Mouse (Mus musculus) limb, embryonic 10.5 days (tissue): ENCODE measurements at regions not wholly inside any gene's neighbourhood (a gene's known extent, or its start where the extent isn't known, plus 50 kb on each side); places are given as distances from the start of the nearest gene placed in this dataset.

ENCODE experiments used
- DNase-seq: peaks from one replicate; pipeline ENCODE4 v3.0.0-alpha.2; 2017; ENCODE audit warnings: low spot score
- H3K27ac ChIP-seq: fragments of 300-500 bp; sonication (generic); 2 replicates; pipeline ENCODE4 v1.5.1; 2016; ENCODE audit warnings: mild to moderate bottlenecking
- H3K27me3 ChIP-seq: fragments of 300-500 bp; sonication (generic); 2 replicates; pipeline ENCODE4 v1.6.1; 2016; ENCODE audit warnings: low read depth, mild to moderate bottlenecking; ENCODE audit not compliant: poor library complexity, severe bottlenecking
- H3K36me3 ChIP-seq: fragments of 300-500 bp; sonication (generic); 2 replicates; pipeline ENCODE4 v1.6.1; 2016; ENCODE audit warnings: mild to moderate bottlenecking, moderate library complexity
- H3K4me1 ChIP-seq: fragments of 300-500 bp; sonication (generic); 2 replicates; pipeline ENCODE4 v1.6.1; 2016
- H3K4me3 ChIP-seq: fragments of 300-500 bp; sonication (generic); 2 replicates; pipeline ENCODE4 v1.5.1; 2016; ENCODE audit warnings: mild to moderate bottlenecking, moderate library complexity
- H3K9me3 ChIP-seq: fragments of 300-500 bp; sonication (generic); replicated peaks from 2 replicates; pipeline ENCODE4 v1.6.1; 2016; ENCODE audit warnings: mild to moderate bottlenecking
- WGBS: fragments of 180-500 bp; shearing (Covaris S2); methylation state at CpG from one replicate; pipeline ENCODE4 v1.1.7; 2016; 5-methylcytosine and 5-hydroxymethylcytosine counted together

- H3K9me3 ChIP-seq, result no peaks in the 10 kb centered on the region
- peaks cover 47% of the 10 kb centered on the region for H3K4me1 ChIP-seq
- H3K36me3 ChIP-seq, result no peaks in the 10 kb centered on the region
- DNase-seq, result no peak
- H3K27ac ChIP-seq, result 0 out of 2 replicates have a peak overlapping the region, but pooled peaks have one; percentile 44
- H3K27me3 ChIP-seq, result no peaks in the 10 kb centered on the region
- WGBS, result 77% methylated on average over 10 of the region's 10 CpGs
- H3K4me3 ChIP-seq, result no peak overlapping the region
Observed at GRCm38 (mm10) chr1:73828996-73829395, 295.3 kb downstream of the Tns1 start.

DNA sequence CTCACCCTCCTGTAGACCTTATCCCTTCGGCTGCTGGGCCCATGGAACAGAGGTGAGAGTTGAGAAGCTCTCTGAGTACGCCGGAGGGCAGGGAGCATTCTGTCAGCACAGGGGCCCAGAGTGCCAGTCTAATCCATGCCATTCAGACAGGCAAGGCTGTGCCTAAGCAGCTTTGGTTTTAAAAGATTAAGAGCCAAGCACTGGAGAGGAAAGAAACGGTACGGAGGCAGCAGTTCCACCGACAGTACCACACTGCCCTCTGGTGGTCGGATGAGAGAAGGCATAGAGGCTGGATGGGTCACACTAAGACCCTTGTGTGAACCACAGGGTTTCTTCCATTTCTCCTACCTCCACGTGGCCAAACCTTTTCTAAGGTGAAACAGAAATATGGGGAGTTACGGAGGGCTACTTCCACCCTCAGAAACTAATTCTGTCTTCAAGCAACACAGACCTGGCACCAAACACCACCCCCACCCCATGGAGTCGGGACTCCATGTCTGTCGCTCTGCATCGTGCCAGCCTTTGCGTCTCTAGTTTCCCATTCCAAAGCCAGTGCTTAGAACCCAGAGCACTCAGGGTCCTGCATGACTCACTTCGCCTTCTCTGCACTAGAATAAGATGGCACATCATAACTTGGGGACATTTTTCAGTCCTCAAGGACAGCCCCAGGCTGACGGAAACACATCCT, 297.9 kb downstream of the Tns1 start:
- peaks cover 50% of the 10 kb centered on the region for H3K4me1 ChIP-seq
- peak; percentile 95 for DNase-seq
- H3K36me3 ChIP-seq, result no peaks in the 10 kb centered on the region
- H3K4me3 ChIP-seq, result no peak overlapping the region
- H3K27me3 ChIP-seq, result no peaks in the 10 kb centered on the region
- H3K9me3 ChIP-seq, result no peaks in the 10 kb centered on the region
- peak overlapping the region; percentile 53 for H3K27ac ChIP-seq
- WGBS, result 42% methylated on average over 15 of the region's 15 CpGs

DNA sequence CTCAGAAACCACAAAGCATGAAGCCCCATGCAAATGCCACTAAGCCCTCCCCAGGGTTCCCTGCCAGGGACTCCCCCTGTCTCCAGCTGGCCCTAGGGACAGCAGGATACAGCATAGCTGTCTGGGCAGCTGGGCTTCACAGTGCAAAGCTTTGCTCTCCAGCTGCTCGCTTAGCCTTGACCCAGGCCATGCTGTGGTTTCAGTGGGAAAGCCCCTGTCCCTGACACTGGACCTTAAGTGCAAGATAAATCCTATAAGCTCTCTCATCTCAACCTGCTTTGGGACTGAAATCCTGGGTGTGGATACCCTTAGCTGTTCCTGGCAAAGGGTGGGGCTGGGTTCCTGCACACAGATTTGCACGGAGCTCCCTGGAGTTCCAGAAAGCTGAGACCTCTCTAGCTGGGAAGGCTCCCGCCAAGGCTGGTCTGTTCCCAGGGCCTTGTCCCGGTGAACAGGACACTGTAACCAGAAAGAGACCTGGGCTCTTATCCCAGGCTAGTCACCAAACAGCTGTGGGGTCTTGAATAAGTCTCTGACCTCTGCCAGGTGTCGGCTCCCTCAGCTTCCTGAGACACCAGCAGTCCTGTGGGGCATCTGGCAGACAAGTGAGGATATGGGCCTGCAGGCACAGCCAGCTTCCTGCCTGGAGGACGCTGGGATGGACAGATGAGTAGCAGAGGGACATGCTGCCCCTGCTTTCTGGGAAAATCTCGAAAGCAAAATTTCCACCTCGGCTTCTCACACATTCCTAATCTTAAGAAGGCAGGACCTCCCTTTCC, 299.7 kb downstream of the Tns1 start:
- WGBS, result 54% methylated on average over 8 of the region's 8 CpGs
- Histone ChIP-seq H3K27me3 (no peaks in the 10 kb centered on the region), H3K4me3 (no peak overlapping the region), H3K36me3 (no peaks in the 10 kb centered on the region), H3K27ac (peak overlapping the region; percentile 65), H3K4me1 (peaks cover 50% of the 10 kb centered on the region), H3K9me3 (no peaks in the 10 kb centered on the region)
- DNase-seq, result no peak

DNA sequence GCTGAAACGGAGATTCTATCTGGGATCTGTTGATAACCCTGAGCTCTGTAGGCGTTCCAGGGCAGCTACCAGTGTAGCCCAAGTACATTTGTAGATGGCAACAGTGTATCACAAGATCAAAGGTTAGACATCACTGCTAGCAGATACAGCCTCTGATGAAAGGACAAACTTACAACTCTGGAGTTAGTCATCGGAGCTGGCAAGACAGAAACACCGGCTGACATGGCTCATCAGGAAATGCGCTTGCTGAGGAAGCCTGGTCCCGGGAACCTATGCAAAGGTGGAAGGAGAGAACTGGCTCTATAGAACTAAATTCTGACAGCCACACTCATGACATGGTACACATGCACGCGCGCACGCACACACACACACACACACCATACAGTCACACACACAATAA, 300.5 kb downstream of the Tns1 start:
- 84% methylated on average over 10 of the region's 10 CpGs for WGBS
- Histone ChIP-seq H3K4me3 (no peak overlapping the region), H3K27me3 (no peaks in the 10 kb centered on the region), H3K4me1 (peaks cover 45% of the 10 kb centered on the region), H3K36me3 (no peaks in the 10 kb centered on the region), H3K9me3 (no peaks in the 10 kb centered on the region), H3K27ac (no peak overlapping the region)
- no peak for DNase-seq

GRCm38 (mm10) chr1:73822616-73823015, 301.6 kb downstream of the Tns1 start:
- peaks cover 38% of the 10 kb centered on the region for H3K4me1 ChIP-seq
- H3K4me3 ChIP-seq, result no peak overlapping the region
- no peak for DNase-seq
- no peaks in the 10 kb centered on the region for H3K9me3 ChIP-seq
- 36% methylated on average over 6 of the region's 6 CpGs for WGBS
- H3K27ac ChIP-seq, result no peak overlapping the region
- no peaks in the 10 kb centered on the region for H3K27me3 ChIP-seq
- no peaks in the 10 kb centered on the region for H3K36me3 ChIP-seq

DNA sequence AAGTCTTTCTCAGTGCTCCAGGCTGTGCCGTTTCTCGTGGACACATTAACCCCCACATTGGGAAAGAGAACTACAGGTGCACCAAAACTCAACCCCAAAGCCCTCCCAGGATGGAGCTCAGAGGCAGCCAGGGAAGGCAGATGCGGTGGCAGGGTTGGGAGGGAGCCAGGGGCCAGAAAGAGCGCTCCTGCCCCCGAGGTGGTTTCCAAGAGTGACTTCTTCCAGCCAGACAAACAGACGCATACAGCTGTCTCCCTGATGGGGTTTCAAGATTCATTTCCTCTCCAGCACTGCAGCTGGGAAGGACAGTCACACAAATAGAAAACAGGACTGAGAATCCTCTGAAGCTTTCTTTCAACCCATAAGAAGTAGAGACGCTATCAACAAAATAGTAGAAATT, 303.5 kb downstream of the Tns1 start:
- H3K4me1 ChIP-seq, result peaks cover 23% of the 10 kb centered on the region
- no peak overlapping the region for H3K27ac ChIP-seq
- H3K9me3 ChIP-seq, result no peaks in the 10 kb centered on the region
- no peak for DNase-seq
- H3K27me3 ChIP-seq, result no peaks in the 10 kb centered on the region
- no peak overlapping the region for H3K4me3 ChIP-seq
- 75% methylated on average over 7 of the region's 7 CpGs for WGBS
- no peaks in the 10 kb centered on the region for H3K36me3 ChIP-seq

DNA sequence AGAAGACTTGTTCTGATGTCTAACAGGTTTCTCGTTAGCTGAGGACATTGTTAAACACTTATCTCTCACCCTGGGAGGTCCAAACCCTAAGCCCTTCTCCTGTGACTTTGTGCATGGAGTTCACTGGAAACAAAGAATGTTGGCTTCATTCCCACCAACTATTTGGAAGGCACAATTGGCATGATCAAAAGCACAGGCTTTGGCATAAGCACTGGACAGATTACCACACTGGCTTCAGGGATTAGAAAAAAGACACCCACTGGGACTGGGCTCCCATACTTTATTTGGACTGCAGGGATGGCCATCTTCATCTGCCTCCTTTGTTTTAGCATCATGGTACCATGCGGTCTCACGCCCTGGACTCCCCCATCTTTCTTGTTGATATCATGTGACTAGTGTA, 317.0 kb downstream of the Tns1 start:
- no peak for DNase-seq
- Histone ChIP-seq H3K4me3 (no peak overlapping the region), H3K4me1 (no peaks in the 10 kb centered on the region), H3K36me3 (no peaks in the 10 kb centered on the region), H3K9me3 (no peaks in the 10 kb centered on the region), H3K27ac (no peak overlapping the region), H3K27me3 (no peaks in the 10 kb centered on the region)
- 87% methylated on average over 3 of the region's 3 CpGs for WGBS

GRCm38 (mm10) chr1:73805156-73805555, 319.1 kb downstream of the Tns1 start:
- Histone ChIP-seq H3K4me1 (no peaks in the 10 kb centered on the region), H3K27ac (no peak overlapping the region)
- 91% methylated on average over 9 of the region's 9 CpGs for WGBS

GRCm38 (mm10) chr1:73799996-73800395, 324.3 kb downstream of the Tns1 start:
- no peak overlapping the region for H3K27ac ChIP-seq
- H3K27me3 ChIP-seq, result no peaks in the 10 kb centered on the region
- H3K36me3 ChIP-seq, result no peaks in the 10 kb centered on the region
- no peak for DNase-seq
- WGBS, result 93% methylated on average over 1 of the region's 1 CpGs
- H3K4me3 ChIP-seq, result no peak overlapping the region
- 0 out of 2 replicates have a peak, but pooled peaks cover 3% of the 10 kb centered on the region for H3K4me1 ChIP-seq
- no peaks in the 10 kb centered on the region for H3K9me3 ChIP-seq

More at GRCm38 (mm10) chr1:73805156-73805555, 319.1 kb downstream of the Tns1 start:
- no peak for DNase-seq
- no peaks in the 10 kb centered on the region for H3K27me3 ChIP-seq
- no peaks in the 10 kb centered on the region for H3K36me3 ChIP-seq
- H3K4me3 ChIP-seq, result no peak overlapping the region
- H3K9me3 ChIP-seq, result no peaks in the 10 kb centered on the region

DNA sequence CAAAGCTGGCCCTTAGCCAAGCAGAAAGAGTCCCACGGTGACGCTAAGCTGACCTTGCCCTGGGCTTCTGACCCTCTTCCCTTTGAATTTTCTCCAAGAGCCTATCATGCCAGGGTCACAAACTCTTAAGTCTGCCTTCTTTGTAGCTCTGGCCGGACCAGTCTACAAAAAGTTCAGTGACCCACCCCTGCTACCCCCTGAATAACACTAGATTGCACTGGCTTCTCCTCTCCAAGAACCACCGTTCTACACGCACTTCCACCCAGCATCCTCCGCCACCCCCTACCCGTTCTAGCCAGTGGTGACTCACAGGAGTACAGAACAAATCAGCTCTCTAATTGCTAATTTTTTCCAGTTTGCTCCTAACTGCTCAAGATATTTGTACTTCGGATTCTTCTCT, 325.0 kb downstream of the Tns1 start:
- H3K27ac ChIP-seq, result no peak overlapping the region
- H3K4me1 ChIP-seq, result 0 out of 2 replicates have a peak, but pooled peaks cover 3% of the 10 kb centered on the region
- no peaks in the 10 kb centered on the region for H3K27me3 ChIP-seq
- no peak overlapping the region for H3K4me3 ChIP-seq
- H3K36me3 ChIP-seq, result no peaks in the 10 kb centered on the region
- H3K9me3 ChIP-seq, result no peaks in the 10 kb centered on the region
- WGBS, result 70% methylated on average over 8 of the region's 8 CpGs
- DNase-seq, result no peak

DNA sequence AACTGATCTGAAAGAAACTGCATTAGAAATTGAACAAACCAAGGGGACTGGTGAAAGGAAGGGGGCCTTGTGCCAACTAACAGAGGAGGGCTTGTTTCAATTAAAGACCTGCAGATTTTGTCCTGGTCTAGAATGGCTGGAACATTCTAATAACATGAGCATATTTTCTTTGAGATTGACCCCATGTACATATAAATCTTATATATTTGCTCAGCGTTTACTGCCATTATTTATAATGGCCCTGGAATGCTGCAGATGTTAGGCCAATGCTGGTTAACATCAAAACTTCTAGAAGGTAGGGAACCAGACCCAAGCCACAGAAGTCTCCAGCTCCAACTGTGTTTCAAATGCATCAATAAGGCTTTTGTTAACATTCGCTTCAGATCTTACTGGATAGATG, 326.4 kb downstream of the Tns1 start:
- DNase-seq, result no peak
- Histone ChIP-seq H3K27ac (no peak overlapping the region), H3K36me3 (no peaks in the 10 kb centered on the region), H3K4me1 (0 out of 2 replicates have a peak, but pooled peaks cover 3% of the 10 kb centered on the region), H3K4me3 (no peak overlapping the region), H3K27me3 (no peaks in the 10 kb centered on the region), H3K9me3 (no peaks in the 10 kb centered on the region)
- 87% methylated on average over 2 of the region's 2 CpGs for WGBS

GRCm38 (mm10) chr1:73797413-73797812, 326.8 kb downstream of the Tns1 start:
- WGBS, result 92% methylated on average over 2 of the region's 2 CpGs
- H3K9me3 ChIP-seq, result no peaks in the 10 kb centered on the region
- DNase-seq, result no peak
- H3K27me3 ChIP-seq, result no peaks in the 10 kb centered on the region
- 0 out of 2 replicates have a peak, but pooled peaks cover 3% of the 10 kb centered on the region for H3K4me1 ChIP-seq
- H3K36me3 ChIP-seq, result no peaks in the 10 kb centered on the region
- no peak overlapping the region for H3K27ac ChIP-seq
- H3K4me3 ChIP-seq, result no peak overlapping the region

- Histone ChIP-seq H3K36me3 (no peaks in the 10 kb centered on the region), H3K27ac (no peak overlapping the region), H3K9me3 (no peaks in the 10 kb centered on the region), H3K4me3 (no peak overlapping the region), H3K27me3 (no peaks in the 10 kb centered on the region), H3K4me1 (0 out of 2 replicates have a peak, but pooled peaks cover 3% of the 10 kb centered on the region)
- DNase-seq, result no peak
- WGBS, result 86% methylated on average over 4 of the region's 4 CpGs
Observed at GRCm38 (mm10) chr1:73793871-73794270, 330.4 kb downstream of the Tns1 start.
